Mouse (Mus musculus): ENCODE measurements around the gene Sema7a. TPM values are rescaled to one million over a fixed set of nuclear protein-coding genes. Genes with fewer than 3 reads are reported as not detected.

Sema7a gene
- 10 to 100 TPM; 87.3 to 90.3 TPM for total RNA-seq (2021)

DNA sequence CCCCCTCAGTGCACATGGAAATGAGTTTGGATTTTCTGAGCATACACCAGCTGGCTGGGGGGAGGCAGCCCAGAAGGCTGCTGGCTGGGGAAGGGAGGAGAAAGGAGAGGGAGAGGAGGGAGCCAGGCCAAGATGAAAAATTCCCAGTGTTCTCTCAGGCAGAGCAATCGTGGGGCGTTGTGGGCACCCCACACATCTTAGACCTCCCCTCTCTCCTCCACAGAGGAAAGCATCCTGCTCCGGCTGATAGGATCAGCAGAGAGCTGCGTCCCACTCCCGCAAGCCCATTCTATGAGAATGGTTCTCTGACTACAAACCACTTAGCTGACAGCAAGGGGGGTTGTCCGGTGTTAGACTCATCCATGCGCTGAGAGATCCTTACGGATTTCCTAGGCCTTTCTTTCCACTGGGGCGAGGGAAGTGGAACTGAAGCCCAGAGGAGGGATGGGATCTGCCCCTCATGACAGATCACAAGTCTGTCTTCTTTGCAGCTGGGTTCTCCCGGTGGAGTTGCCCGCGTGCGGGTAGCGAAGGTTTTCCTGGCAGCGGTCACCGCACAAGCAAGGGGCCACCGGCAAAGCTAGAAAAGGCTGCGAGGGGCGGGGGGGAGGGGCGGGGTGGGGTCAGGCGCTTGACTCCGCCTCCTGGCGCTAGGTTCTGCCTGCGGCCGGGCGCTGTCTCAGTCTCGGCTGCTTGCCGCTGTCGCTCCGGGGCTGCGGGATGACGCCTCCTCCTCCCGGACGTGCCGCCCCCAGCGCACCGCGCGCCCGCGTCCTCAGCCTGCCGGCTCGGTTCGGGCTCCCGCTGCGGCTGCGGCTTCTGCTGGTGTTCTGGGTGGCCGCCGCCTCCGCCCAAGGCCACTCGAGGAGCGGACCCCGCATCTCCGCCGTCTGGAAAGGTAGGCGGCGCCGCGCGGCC lies at the start of gene Sema7a:
Gene Sema7a, plus strand, starts transcription at position 682 of the 918 bp plus-strand sequence.
- peak; percentile 84 to 86 for DNase-seq

DNA sequence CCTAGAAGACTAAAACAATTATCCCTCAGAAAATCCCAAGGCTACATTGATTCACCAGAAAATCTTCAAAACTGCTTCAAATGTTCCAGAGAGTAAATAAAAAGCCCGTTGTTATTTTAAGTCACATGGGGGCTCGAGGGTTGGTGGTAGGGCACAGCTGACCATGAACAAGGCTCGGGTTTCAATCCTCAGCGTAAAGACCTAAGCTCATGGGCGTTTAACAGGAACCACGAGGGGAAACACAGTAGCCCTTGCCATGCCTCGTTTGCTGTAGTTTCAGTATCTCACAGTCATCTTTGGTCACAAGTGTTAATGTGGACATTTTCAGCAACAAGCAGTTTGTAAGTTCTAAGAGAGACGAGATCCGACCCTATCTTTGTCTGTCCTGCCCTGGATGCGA lies 39.4 kb upstream of the Sema7a start:
- DNase-seq = no peak

DNA sequence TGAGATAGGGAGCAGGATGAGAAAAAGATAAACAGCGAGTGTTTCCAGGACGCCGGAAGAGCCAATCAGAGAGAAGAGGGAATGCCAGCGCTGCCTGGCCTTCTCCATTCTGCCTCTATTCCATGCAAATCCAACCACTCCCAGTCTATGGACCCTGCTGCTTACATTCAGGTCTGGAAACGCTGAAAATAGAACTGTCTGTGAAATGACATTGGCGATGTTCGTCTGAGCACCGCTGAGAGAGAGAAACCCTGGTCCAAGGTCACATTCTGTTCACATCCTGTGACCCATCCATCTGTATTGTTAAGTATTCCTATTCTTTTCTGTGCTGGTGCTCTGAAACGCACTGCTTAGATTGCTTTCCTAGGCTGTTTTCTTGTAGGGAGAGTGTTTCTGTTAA lies 38.7 kb upstream of the Sema7a start:
- DNase-seq = no peak

DNA sequence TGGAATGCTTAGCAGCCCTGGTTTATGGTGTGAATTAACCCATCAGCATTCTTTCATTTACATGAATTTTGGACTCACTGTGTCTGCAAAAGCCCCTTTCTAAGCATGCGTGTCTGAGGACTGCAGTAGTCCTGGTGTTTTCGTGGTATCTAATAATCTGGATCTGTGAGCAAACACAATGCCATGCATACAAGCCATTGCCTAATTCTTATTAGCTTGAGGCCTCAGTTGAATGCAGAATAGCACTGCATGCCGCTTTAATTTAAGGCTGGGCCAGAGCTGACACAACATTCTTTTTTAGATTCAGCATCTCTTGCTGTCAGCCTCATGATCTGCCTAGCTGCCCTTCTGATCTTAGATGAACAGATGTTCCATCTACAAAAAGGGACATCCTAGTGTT lies 38.3 kb upstream of the Sema7a start:
- DNase-seq = no peak

DNA sequence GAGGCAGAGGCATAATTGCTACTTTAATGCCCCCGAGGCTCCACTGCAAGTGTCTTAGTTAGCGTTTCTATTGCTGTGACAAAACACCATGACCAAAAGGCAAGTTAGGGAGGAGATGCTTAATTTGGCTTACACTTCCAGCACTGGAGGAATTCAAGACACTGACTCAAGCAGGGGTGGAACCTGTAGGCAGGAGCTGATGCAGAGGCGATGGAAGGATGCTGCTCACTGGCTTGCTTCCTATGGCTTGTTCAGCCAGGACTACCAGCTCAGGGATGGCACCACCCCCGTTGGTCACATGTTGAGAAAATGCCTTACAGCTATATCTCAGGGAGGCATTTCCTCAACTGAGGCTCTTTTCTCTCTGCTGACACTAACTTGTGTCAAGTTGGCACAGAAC lies 37.8 kb upstream of the Sema7a start:
- DNase-seq = no peak

DNA sequence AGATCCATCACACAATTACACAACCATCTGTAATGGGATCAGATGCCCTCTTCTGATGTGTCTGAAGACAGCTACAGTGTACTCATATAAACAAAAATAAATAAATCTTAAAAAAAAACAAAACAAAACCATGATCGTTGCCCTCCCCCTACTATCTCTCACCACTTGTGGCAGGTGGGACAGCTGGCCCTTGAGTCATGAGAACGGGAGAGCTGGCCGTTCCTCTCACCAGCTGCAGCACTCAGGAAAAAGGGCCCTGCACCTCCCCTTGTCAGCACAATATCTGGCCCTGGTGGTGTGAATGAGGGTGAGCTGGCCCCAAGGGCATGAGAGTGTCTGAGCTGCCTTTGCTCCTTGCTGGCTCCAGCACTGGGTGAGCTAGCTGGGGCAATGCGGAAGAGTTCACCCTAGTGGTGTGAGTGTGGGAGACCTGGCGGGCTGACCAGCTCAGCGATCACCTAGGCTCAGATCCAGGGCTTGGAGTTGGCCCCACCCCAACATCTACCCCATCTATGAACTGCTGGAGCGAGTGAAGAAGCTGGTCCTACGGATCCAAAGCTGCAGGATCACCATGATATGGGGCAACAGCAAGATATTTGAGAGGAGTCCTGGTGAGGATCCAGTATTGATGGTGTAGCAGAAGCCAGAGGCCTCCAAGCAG lies 36.2 kb upstream of the Sema7a start:
- DNase-seq = no peak

DNA sequence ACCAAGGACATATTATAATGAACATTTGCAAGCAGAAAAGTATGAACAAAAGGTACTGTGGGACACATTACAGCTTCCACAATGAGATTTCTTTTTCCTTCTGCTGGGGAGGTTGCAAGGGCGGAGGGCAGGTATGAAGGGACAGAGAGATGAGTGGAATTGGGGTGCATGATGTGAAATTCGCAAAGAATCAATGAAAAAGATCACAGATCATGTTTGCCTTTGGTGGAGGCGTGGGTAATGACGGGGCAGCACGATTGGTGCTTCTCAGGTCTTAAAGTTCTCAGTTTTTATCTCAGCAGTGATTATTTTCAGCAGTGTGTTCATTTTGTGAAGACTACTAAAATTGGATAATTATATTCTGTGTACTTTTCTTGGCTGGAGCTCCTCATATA lies 35.7 kb upstream of the Sema7a start:
- DNase-seq = no peak

DNA sequence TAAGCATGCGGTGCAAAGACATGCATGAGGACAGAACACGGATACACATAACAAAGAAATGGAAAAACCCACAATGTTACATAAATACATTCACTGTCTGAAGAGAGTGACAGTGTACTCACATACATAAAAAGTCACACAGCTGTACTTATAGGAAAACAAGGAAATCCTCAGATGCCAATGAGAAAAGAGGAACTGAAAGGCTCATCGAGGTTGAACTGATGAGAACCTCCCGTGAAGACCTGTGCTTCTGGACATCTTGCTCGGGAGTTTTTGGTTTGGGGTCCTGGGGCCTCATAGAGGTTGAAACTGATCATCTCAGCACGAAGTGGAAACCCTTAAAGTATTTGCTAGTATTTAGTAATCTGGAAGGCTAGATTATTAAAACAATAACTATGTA lies 32.7 kb upstream of the Sema7a start:
- no peak for DNase-seq

DNA sequence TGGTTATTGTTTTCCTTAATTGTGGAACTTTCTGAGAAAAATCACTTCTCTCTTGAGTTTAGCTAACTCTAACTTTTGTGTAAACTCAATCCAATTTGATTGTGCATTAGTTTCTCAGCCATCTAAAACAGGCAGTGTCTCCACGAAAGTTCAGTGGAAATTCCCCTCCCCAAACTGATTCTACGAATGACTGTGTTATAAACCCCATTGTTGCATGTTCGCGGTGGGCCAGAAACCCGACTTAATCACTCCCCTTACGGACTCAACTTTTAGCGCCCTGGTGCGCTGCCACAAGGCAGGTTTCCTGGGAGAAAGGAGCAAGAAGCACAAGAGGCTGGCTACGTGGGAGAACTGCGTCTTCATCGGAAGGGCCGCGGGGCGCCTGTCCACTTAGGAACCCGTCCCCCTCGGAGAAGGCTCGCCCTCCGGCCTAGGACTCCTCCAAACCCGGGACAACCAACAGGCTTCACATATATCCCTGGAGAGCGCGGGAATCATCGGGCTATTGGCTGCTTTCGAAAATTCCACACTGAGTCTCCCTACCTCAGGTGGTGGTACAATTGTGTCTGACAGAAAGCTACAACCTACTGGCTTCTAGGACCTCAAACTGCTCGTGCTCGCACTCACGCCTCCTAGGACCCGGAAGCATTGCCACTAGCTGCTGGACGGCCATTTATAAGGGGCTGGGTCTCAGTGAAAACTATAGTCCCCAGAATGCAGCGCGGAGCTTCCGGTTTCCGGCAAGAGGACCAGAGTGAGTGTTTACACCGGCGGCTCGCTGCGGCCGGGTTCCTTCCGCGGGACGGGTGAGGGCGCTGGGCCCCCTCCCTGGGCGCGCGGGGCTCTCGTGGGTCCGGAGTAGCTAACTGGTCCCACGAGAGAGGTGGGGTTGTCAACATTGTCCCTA lies 29.4 kb upstream of the Sema7a start, which contains the start of gene Ubl7:
Gene Ubl7, plus strand, starts transcription at position 726 of the 907 bp plus-strand sequence.
- DNase-seq = peak; percentile 90 to 91

DNA sequence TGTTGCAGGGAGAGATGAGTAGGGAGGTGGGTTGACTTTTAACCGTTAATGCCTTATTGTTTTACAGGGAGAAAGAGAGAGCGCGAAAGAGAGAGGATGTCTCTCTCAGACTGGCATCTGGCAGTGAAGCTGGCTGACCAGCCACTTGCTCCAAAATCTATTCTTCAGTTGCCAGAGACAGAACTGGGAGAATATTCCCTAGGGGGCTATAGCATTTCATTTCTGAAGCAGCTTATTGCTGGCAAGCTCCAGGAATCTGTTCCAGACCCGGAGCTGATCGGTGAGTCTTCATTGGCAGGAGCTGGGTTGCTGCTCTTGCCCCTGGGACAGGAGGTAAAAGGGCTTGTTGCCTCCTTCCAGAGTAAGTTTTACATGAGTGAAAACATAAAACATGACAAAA lies 27.3 kb upstream of the Sema7a start:
- DNase-seq = no peak

DNA sequence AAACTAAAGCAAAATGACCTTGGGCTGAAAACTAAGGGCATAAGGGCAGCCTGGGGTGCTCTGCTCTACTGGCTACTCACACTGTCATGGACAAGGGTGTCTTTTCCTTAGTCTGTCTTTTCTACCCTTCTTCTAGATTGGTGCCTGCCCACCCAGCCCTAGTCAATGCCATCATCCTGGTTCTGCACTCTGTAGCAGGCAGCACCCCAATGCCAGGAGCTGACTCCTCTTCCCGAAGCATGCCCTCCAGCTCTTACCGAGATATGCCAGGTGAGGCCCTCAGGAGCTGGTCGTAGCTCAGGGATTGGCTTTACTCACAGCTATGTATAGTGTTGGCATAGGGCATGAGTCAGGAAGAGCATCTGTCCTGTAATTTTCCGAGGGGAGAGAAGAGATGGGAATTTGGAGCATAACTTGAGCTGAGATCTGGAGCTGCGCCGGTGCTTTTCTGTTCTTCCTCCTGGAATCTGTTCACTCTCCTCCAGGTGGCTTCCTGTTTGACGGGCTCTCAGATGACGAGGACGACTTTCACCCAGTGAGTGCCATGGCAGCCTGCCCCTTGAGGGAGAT lies 18.3 kb upstream of the Sema7a start:
- DNase-seq = no peak

DNA sequence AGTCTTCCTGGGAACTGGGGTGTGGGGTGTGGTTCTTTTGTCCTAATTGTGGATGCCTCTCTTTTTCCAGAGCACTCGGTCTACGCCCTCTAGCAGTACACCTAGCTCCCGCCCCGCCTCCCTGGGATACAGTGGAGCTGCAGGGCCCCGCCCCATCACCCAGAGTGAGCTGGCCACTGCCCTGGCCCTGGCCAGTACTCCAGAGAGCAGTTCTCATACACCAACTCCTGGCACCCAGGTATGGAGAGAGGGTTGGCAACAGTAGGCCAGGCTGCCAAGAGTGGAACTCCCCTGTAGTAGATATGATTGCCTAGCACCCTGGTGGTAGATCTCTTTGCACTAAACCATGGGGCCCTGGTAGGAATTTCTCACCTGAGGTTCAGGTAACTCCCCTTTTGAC lies 17.5 kb upstream of the Sema7a start:
- DNase-seq = no peak

DNA sequence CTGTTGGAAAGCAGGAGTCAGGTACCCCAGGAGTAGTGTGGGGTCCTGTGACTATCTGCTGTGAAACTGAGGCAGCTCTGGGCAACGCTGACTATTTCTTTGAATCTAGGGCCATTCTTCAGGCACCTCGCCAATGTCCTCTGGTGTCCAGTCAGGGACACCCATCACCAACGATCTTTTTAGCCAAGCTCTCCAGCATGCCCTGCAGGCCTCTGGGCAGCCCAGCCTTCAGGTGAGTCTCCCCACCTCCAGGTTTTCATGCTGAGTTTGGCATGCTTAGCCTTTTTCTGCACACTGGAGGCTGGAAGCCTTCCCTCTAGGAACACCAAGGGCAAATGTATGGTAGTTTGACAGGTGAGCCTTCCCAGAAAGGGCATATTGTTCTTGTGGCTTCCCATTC lies 16.9 kb upstream of the Sema7a start:
- no peak for DNase-seq

DNA sequence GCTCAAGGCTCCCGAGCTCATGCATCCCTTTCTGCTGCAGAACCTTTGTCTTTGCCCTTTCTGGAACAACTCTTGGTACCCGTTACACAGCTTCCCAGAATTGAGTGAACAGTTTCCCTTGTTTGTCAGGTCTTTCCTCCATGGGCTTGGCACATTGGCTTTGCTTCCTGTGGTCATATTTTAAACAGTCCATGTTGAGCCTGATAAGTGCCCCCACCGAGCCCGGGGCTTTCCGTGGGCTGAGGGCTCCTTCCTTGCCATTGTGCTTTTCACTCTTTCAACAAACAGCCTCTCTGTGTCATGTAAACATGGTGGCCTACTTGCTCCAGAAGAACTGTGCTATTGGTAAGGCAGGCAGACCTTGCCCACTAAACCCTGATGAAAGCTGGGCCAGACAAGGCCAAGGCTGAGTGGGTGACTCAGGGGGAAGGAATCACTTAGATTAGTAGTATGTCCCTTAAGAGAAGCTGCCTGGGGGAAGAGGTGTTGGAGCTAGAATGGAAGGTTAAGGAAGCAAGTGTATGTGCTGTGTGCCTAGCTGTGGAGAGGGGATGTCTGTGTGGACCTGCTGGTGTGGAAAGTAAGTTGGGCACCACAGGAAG lies 8.6 kb upstream of the Sema7a start:
- DNase-seq = no peak

DNA sequence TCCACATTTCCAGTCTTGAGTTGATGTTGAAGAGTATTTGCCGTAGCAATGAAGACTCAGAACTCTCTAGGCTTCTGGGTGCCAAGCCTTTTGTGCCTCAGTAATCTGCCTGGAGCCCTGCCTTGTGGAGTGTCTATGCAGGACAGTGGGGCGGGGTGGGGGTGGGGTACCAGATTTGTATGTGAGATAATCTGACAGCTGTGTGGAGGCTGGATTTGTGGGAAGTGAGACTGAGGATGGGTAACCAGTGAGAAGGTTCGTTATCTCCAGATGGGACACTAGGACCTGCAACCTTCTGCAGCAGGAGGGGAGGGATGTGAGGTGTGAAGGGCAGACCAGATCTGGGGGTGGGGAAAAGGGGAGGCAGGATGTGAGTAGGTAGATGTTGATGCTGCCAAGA lies 7.7 kb upstream of the Sema7a start:
- DNase-seq = no peak

DNA sequence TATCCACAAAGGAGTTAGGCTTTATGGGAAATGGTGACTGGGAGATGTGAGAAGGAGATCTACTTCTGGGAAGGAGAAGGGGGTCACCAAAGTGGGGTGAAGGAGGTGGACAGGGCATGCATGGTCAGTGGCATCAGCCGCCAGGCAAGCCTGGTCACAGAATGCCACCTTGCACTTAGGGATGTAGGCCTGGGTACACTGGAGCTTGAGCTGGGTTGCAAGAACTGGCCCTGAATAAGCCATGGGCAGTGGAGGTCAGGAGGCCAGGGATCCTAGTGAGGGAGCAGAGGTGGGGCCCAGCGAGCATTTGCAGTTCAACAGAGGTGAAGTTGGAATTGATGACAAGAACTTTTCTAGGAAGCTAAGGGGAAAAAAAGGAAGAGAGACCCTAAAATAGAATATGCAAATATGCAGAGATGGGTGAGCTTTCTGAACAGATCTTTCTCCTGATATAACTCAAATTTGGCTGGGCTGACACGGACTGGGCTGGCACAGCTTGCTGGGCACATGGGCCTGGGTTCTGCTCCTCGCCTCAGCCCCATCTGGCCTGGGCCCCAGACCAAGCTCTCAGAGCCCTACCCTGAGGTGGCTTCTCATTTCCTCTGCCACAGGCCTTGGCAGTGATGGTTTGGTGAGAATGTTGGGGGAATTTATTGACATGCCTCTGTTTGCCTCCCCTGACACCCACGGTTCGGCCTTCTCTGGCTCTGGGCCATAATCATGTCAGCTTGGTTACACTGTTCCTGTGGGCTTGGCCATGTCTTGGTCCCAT lies 6.9 kb upstream of the Sema7a start:
- DNase-seq = peak; percentile 71 to 77

DNA sequence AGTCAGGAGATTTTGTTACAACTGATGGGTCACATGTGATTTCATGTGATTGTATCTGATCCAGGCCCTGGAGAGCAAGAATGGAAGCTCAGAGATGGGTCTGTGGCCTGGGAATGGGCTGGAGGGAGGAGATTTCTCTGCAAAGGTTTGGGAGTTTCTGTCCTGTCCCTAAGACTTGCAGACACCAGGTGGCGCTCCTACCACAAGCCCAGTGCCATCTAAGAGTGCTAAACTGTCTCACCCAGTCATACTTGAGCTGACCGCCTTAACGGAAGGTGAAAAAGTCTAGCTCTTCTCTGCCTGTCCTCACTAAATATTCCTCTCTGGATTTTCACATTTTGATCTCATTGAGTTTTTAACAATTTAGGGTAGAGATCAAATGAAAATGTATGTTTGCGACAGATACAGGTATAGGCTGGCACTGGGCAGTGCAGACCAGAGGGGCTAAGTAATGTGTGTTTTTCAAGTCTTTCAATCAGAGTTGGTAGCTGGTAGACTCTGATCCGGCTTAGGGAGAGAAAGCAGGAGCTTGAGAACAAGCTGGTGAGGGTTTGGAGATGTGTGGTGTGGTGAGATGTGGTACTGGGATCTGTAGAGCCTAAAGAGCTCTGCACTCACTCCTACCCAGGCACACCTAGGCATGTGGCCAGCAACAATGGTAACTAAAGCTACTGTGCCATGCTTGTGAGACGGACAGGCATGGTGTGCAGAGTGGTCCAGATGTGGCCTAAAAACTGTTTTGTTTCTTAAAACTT lies 4.1 kb upstream of the Sema7a start:
- peak; percentile 83 to 84 for DNase-seq

DNA sequence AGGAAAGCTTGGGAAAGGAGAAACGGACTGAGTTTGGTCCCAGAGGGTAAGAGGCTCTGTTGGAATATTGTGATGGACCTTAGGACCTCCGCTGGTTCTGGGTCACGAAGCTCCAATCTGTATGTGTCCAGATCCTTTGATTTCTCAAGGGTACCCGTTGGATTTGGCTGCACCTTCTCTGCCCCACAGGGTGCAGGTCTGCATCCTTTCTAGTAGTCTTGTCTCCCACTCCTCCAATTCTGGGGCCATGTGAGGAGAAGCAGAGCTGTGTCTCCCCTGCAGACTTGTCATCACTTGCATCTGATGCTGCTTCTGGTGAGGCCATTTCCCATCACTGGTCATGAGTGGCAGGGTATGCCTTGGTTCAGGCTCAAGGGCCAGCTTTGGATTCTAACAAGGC lies 2.7 kb upstream of the Sema7a start:
- no peak for DNase-seq

DNA sequence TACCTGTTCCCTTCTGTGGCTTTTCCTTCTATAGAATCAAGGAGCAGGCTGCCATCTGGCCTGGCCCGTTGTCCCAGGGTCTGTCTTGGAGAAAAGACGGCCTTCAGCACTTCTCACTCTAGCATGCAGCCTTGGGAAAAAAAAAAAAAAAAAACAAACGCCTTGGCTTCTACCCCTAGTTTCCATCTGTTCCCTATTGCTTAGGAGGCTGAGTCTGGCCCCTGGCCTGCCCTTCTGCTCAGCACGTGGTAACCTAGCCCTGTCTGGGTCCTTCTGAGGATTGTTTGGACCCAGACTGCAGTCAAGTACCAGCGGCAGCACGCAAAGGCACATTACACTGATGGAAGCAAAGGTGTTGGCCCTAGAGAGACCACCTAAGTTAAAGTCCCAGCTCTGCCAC lies 2.3 kb upstream of the Sema7a start:
- DNase-seq = peak in 1 of 2 experiments; percentile 3
